Mouse (Mus musculus) embryonic fibroblast, embryonic 13.5 days (primary cell): ENCODE measurements around the gene Calr4. TPM values are rescaled to one million over a fixed set of nuclear protein-coding genes. Genes with fewer than 3 reads are reported as not detected.

ENCODE experiments used
- H3K27ac ChIP-seq: 2 replicates; pipeline ENCODE4 v1.5.1; 2012; ENCODE audit warnings: low read length, control low read depth, inconsistent platforms; ENCODE audit not compliant: insufficient read depth
- H3K4me1 ChIP-seq: 2 replicates; pipeline ENCODE4 v1.6.1; 2011; ENCODE audit warnings: low read length; ENCODE audit not compliant: control insufficient read depth, insufficient read depth
- H3K4me3 ChIP-seq: 2 replicates; pipeline ENCODE4 v1.5.1; 2011; ENCODE audit warnings: mild to moderate bottlenecking, control low read depth, low read length; ENCODE audit not compliant: insufficient read depth
- CTCF ChIP-seq: IDR thresholded peaks from 2 replicates; pipeline ENCODE4 v1.5.1; 2011; ENCODE audit warnings: mild to moderate bottlenecking, control low read depth, low read length, moderate library complexity, borderline replicate concordance; ENCODE audit not compliant: insufficient read depth
- POLR2A ChIP-seq: IDR thresholded peaks from 2 replicates; pipeline ENCODE4 v1.6.1; 2011; ENCODE audit warnings: low read depth, mild to moderate bottlenecking, control low read depth, low read length, moderate library complexity
- polyA plus RNA-seq: library from polyadenylated mRNA; stranded (reverse); fragments of >200 nt; gene quantifications from 2 replicates; pipeline ENCODE4 v1.2.4, GENCODE M21; 2011; ENCODE audit warnings: low read depth; ENCODE audit not compliant: missing spikeins, insufficient read length

The Calr4 gene
- polyA plus RNA-seq, 1 experiment: not detected

DNA sequence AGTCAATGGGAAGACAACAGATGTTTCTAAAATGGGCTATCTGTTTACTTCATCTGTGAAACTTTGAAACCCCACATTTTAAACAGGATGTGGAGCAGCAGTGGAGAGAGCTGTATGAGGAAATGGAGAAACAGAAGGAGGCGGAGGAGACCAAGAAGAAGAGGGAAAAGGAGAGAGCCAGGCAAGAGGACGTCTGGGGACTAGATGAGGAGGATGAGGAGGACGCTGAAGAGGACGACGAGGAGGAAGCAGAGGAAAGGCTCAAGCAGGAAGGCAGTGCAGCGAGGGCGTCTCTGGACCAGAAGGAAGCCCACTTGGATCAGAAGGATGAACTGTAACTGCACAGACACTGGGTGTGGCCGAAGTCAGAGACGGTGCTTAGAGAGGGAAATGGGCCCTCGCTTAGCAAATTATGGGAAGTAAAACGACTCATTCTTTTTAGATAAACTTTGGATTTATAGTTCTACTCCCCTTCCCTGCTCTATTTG, 19.4 kb downstream of the Calr4 start:
- no peaks in the 10 kb centered on the region for H3K4me1 ChIP-seq
- no peak overlapping the region for H3K4me3 ChIP-seq
- H3K27ac ChIP-seq: no peak overlapping the region
- TF ChIP-seq CTCF (no peak), POLR2A (no peak)

DNA sequence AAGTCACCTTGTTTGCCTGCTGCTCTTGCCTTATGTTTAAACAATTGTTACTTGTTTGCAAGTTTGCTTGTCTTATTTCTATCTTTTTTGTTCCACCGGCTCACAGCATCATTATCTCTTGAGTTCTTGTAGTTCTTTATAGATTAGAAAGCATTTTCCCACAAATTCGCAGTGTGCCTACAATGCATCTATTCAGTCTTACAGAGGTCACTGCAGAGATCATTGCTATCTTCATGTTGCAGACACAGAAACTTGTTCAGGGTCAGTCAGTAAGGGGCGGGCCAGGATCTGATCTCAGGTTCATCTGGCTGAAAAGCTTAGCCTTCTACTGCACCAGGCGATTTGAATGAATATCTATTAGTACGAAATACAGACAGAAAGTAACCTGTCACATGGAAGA, 20.2 kb downstream of the Calr4 start:
- Histone ChIP-seq H3K4me3 (no peak overlapping the region), H3K4me1 (no peaks in the 10 kb centered on the region), H3K27ac (no peak overlapping the region)
- no peak for TF ChIP-seq CTCF
- TF ChIP-seq POLR2A: no peak

DNA sequence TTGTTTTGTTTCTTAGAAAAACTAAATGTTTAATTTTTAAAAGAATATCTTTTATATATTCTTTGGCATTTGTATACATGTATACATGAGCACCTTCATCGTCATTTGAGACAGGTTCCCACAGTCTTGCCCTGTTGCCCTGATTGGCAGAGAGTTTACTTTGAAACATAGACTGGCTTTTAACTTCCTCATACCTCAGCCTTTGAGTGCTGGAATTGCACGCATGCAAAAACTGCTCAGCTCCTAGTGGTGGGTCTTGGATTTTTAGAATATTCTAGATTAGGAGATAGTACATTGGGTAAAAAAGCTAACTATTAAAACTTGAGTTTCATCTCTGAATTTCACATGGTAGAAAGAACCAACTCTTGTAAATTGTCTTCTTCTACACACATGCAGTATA, 21.0 kb downstream of the Calr4 start:
- Histone ChIP-seq H3K4me3 (no peak overlapping the region), H3K27ac (no peak overlapping the region), H3K4me1 (no peaks in the 10 kb centered on the region)
- TF ChIP-seq POLR2A: no peak
- TF ChIP-seq CTCF: no peak

DNA sequence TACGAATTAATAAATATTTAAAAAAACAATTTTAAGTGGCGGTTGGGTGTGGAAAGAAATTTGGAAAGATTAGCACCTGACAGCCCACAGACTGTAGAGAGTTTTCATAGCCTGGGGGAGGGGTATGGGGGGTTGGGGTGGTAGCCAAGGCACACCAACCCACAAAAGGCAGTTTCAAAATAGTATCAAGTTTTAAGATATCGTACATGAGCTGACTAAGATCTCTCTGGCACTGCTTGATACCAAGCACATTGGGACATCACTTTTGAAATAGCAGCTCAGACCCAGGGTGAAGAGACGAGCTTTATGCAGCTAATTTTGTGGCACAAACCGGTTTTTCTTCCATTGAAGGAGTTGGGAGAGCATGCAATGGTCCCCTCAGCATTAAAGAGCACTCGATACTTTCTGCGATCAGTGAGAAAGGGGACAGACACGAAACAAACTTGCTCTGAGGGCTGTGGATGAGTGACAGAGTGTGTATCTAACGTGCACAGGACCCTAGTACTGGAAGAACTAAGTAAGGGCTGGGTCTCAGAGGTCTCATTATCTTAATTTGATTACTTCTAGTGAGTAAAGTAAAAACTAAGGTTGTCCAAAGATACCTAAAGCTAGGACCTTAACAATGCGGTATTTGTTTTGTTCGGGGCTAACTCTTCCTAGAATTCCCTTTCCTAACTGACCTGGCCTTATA, 21.6 kb downstream of the Calr4 start:
- Histone ChIP-seq H3K27ac (no peak overlapping the region), H3K4me3 (no peak overlapping the region), H3K4me1 (no peaks in the 10 kb centered on the region)
- TF ChIP-seq POLR2A (no peak), CTCF (no peak)

DNA sequence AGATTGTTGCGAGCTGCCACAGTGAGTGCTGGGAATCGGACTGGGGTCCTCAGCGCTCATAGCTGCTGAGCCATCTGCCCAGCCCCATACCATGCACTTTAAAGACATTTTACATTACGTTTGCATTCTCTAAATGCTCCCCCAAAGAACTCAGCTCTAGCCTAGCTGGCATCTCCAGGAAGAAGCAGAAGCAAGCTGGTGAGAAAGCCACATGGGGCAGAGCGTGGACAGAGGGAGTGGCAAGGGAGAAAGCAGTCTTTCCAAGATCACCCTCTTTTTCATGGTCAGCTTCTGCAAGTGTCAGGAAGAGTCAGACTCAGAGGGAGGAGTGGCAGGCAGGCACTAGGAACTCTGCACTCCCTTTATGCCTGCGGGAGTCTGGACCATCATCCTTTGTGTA, 22.5 kb downstream of the Calr4 start:
- Histone ChIP-seq H3K4me1 (no peaks in the 10 kb centered on the region), H3K4me3 (no peak overlapping the region), H3K27ac (no peak overlapping the region)
- TF ChIP-seq POLR2A (no peak), CTCF (no peak)

DNA sequence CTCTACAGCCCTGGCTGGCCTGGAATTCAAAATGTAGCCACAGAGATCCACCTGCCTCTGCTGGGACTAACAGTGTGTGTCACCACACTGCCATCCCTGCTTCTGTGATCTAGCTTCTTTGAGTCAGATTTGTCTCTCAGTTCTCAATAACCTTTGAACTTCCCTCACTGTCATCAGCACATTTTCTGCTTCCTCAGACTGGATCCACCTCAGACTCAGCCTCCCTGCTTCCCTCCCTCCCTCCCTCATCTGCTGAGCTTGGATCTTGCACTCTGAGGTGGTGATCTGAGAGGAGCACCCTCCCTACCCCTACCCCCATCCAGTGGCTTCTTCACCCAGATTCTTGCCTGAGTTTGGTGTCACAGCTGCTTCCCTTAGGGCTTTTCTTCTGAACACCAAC, 23.4 kb downstream of the Calr4 start:
- TF ChIP-seq POLR2A (no peak), CTCF (no peak)
- no peak overlapping the region for H3K4me3 ChIP-seq
- H3K27ac ChIP-seq: no peak overlapping the region
- H3K4me1 ChIP-seq: no peaks in the 10 kb centered on the region

DNA sequence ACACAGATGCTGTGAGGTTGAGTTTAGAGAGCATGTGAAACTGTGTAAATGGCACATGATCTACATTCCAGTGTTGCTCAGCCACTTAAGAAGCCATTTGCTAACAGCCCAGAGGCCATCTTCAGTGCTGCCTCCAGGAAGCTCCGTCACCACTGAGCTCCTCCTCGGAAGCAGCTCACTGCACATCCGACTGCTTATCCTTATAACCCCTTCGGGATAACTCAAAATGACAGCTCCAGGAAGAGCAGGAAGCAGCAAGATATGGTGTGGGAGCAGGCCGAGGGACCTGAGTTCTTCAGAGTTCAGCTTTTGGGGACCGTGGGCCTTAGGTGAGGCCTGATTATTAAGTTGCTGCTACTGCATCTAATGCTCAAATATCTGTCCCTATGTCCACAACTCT, 27.8 kb downstream of the Calr4 start:
- TF ChIP-seq CTCF: no peak
- H3K4me3 ChIP-seq: no peak overlapping the region
- H3K4me1 ChIP-seq: no peaks in the 10 kb centered on the region
- H3K27ac ChIP-seq: no peak overlapping the region

DNA sequence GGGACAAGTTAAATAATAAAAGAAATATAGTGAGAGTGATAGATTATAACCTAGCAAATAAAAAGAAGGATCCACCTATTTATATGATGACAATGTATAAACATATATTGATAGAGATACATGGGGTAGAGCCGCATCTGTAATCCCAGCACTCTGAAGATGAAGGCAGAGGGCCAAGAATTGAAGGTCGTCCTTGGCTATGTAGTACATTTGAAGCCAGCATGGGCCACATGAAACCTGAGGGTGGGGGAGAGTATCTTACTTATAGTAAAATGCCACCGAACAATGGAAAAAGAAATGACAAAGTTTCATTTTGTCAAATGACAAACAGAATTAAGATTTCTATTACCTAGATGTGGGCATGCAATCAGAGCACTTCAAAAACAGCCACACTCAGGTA, 31.8 kb downstream of the Calr4 start:
- H3K4me1 ChIP-seq: no peaks in the 10 kb centered on the region
- H3K4me3 ChIP-seq: no peak overlapping the region
- no peak overlapping the region for H3K27ac ChIP-seq
- no peak for TF ChIP-seq POLR2A
- no peak for TF ChIP-seq CTCF

DNA sequence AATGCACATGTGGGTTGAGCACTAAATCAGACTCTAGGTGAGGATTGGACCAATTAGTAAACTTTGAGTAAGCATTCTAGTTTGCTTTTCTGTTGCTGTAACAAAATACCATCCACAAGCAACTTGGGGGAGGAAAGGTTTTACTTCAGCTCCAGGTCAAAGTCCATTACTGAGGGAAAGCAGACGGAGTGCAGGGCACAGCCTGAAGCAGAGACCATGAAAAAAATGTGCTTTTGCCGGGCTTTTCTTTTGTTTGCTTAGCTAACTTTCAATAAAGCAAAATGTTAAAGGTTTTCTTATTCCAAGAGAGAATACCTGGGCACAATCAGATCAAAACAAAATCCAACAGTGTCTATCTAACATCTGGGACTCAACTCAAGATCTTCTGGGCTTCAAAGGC, 32.5 kb downstream of the Calr4 start:
- H3K4me3 ChIP-seq: no peak overlapping the region
- no peak overlapping the region for H3K27ac ChIP-seq
- TF ChIP-seq POLR2A: no peak
- TF ChIP-seq CTCF: no peak
- no peaks in the 10 kb centered on the region for H3K4me1 ChIP-seq

DNA sequence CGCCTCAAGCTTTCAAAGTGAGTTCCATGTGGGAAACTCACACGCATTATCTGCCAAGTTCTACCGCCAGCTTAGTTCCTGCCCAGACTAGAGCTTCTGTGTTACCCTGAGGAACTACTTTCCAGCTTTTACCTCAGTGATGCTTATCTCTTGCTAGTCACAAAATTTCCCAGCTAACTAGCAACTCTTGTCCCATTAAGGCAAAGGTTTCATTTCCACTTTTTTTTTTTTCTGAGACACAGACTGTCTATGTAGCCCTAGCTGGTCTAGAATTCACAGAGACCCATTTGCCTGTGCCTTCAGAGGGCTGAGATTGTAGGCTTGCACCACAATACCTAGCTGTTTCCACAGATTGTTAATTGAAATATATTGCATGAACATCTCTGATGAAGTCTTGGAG, 33.2 kb downstream of the Calr4 start:
- TF ChIP-seq CTCF: no peak
- TF ChIP-seq POLR2A: no peak
- no peaks in the 10 kb centered on the region for H3K4me1 ChIP-seq
- H3K27ac ChIP-seq: no peak overlapping the region
- H3K4me3 ChIP-seq: no peak overlapping the region

DNA sequence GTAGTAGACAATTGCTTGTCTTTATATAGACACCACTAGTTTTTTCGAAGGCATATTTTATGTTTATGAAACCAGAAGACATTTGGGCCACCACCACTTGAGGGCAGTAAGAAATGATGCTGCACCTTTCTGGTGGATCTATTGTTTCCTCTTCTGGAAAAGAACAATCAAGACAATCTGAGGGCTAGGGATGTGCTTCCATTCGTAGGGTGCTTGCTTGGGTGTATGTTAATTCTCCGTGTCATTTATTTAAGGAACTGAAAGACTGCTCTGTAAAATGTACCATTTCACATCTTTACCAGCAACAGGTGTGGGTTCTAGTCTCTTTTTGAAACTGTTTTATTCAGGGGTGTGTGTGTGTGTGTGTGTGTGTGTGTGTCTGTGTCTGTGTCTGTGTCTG, 34.6 kb downstream of the Calr4 start:
- H3K27ac ChIP-seq: no peak overlapping the region
- no peak overlapping the region for H3K4me3 ChIP-seq
- no peaks in the 10 kb centered on the region for H3K4me1 ChIP-seq
- TF ChIP-seq POLR2A: no peak
- TF ChIP-seq CTCF: no peak

DNA sequence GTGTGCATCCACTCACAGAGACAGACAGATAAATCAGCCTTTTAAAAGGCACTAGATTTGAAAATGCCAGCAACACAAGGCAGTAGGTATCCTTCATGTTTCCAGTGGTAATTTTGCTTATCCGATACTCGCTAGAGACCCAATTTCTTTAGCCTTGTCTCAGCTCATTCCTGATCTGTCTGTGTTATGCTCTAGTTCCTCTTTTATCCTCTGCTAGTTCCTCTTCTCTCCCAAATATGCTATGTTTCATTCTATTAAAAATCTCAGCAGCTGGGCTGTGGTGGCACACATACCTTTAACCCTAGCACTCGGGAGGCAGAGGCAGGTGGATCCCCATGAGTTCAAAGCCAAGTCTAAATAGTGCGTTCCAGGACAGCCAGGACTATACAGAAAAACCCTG, 37.5 kb downstream of the Calr4 start:
- no peak for TF ChIP-seq CTCF
- no peak for TF ChIP-seq POLR2A
- no peaks in the 10 kb centered on the region for H3K4me1 ChIP-seq
- no peak overlapping the region for H3K4me3 ChIP-seq
- H3K27ac ChIP-seq: no peak overlapping the region
